Mouse (Mus musculus) skeletal muscle tissue, postnatal 0 days (tissue): Measurements from ENCODE around the gene Optc. TPM values are rescaled to one million over a fixed set of nuclear protein-coding genes. Genes with fewer than 3 reads are reported as not detected.

Experiments
- polyA plus RNA-seq: library from polyadenylated mRNA; unstranded; fragments of >200 nt; fragmentation: Nextera tagmentation; extraction: Ambion mirVana; gene quantifications from 2 replicates; pipeline ENCODE4 v1.2.1, GENCODE M21; 2015

Gene Optc
- 0.12 and 0.13 TPM in 2 replicates for polyA plus RNA-seq

GRCm38 (mm10) chr1:133907949-133908658, at the start of gene Optc:
TSS of gene Optc (minus strand) at chr1:133907999.

GRCm38 (mm10) chr1:133921304-133921751, 13.5 kb upstream of the Optc start, which contains the start of gene Prelp:
TSS of gene Prelp (minus strand) at chr1:133921414.

Other genes with a start within 250 kb of the Optc start
- not detected in 2 replicates for gene Zbed6, start 247.1 kb downstream of the Optc start, polyA plus RNA-seq
- gene Gm38394, start 246.7 kb downstream of the Optc start, polyA plus RNA-seq, result 2.8 and 2.9 TPM in 2 replicates
- gene Lax1, start 217.9 kb downstream of the Optc start, polyA plus RNA-seq, result 0.10 and 0.18 TPM in 2 replicates
- 5.5 and 7.1 TPM in 2 replicates for gene Atp2b4, start 107.0 kb downstream of the Optc start, polyA plus RNA-seq
- gene Prelp, start 13.4 kb upstream of the Optc start, polyA plus RNA-seq, result 7.8 and 14.1 TPM in 2 replicates
- gene Fmod, start 129.3 kb upstream of the Optc start, polyA plus RNA-seq, result 5.6 and 17.9 TPM in 2 replicates
- 36.4 and 39.4 TPM in 2 replicates for gene Btg2, start 171.1 kb upstream of the Optc start, polyA plus RNA-seq
- 0.74 and 0.86 TPM in 2 replicates for gene Chit1, start 203.2 kb upstream of the Optc start, polyA plus RNA-seq